Mouse (Mus musculus): Measurements from ENCODE around the gene Gnat1. TPM values are rescaled to one million over a fixed set of nuclear protein-coding genes. Genes with fewer than 3 reads are reported as not detected.

The Gnat1 gene
- polyA plus RNA-seq, 1 experiment from 2014 or later = 1.9 TPM

DNA sequence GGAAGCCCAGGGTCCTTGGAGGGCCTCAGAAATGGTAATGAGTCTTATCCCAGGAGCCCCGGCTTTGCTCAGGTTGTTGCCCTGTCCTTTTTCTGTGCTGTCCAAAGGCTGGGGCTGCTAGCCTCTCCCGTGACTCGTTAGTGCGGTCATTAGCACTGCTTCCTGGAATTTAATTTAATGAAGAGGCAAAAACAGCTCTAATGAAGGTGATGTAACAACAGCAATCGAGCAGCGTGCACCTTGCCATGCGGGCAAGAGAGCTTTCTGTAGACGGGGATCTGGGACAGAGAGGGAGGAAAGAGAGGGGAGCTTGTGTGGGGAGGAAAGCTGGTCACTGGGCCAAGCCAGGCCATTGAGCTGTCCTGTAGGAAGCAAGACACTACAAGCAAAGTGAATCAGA lies 37.8 kb downstream of the Gnat1 start:
- H3K4me2 ChIP-seq (replicated peaks; ENCODE audit: low read depth) = no peak overlapping the region
- no peaks in the 10 kb centered on the region for H3K36me3 ChIP-seq (ENCODE audit: control insufficient read depth, insufficient read depth)
- 69% methylated on average over 8 of the region's 8 CpGs for WGBS
- no peak overlapping the region for H3K9ac ChIP-seq (ENCODE audit: low read depth, low read length)
- peaks cover 3% of the 10 kb centered on the region; the same call in 1 of the 2 replicates for H3K4me1 ChIP-seq (replicated peaks; ENCODE audit: control insufficient read depth, insufficient read depth, low read length)
- H3K4me3 ChIP-seq (ENCODE audit: low read depth, low read length) = no peak overlapping the region
- H3K27ac ChIP-seq (ENCODE audit: low read depth, low read length) = no peak overlapping the region
- no peak for ATAC-seq
- H3K9me3 ChIP-seq (ENCODE audit: control insufficient read depth) = no peaks in the 10 kb centered on the region
- TF ChIP-seq CTCF (IDR thresholded peaks at IDR 0.05; ENCODE audit: low read depth) = no peak
- H3K27me3 ChIP-seq (replicated peaks; ENCODE audit: control insufficient read depth, insufficient read depth, low read length) = no peaks in the 10 kb centered on the region

DNA sequence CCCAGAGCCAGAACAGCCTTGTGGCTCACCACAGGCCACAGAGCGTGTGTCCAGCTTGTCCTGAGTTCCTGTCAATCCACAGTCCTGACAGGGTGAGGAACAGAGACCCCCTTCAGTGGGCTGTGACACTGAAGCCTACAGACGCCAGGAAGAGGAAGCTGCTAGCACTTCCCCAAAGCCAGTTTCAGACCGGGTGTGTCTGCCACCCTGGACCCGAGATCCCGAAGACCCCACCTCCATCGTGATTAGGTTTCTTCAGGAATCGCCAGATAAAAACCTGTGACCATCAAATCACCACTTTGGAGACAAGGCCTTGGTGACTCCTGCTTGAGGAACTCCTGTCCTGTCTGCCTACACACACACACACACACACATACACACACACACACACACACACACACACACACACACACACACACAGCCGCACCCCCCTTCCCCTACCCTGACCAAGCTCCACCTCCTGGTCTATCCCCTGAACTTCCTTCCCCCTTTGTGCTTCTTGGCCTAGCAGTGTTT lies 39.2 kb downstream of the Gnat1 start:
- no peak overlapping the region for H3K4me2 ChIP-seq (replicated peaks; ENCODE audit: low read depth)
- 34% methylated on average over 8 of the region's 8 CpGs for WGBS
- TF ChIP-seq CTCF (IDR thresholded peaks at IDR 0.05; ENCODE audit: low read depth) = no peak; the same call in 1 of the 2 replicates
- no peaks in the 10 kb centered on the region for H3K36me3 ChIP-seq (ENCODE audit: control insufficient read depth, insufficient read depth)
- peaks cover 8% of the 10 kb centered on the region; the same call in 1 of the 2 replicates for H3K4me1 ChIP-seq (replicated peaks; ENCODE audit: control insufficient read depth, insufficient read depth, low read length)
- ATAC-seq = no peak
- H3K9me3 ChIP-seq (ENCODE audit: control insufficient read depth) = no peaks in the 10 kb centered on the region
- no peak overlapping the region for H3K27ac ChIP-seq (ENCODE audit: low read depth, low read length)
- no peak overlapping the region for H3K4me3 ChIP-seq (ENCODE audit: low read depth, low read length)
- H3K27me3 ChIP-seq (replicated peaks; ENCODE audit: control insufficient read depth, insufficient read depth, low read length) = no peaks in the 10 kb centered on the region
- H3K9ac ChIP-seq (ENCODE audit: low read depth, low read length) = no peak overlapping the region

DNA sequence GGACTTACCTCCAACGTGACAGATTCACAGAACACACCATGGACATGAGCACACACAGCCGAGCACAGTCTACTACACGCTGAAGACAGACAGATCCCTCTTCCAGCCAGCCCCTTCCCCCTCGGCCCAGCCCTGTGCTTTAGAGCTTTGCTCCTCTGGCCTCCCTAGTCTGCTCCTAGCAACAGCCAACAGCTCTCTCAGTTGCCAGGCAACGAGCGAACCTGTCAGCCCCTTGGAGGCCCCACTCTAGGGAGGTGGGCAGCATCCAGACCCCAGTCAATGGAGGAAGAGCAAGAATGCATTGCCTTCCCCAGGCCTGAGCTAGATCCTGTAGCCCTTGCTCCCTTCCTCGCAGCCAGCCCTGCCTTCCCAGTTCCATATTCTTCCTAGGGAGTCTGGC lies 42.4 kb downstream of the Gnat1 start:
- Histone ChIP-seq H3K9me3 (ENCODE audit: control insufficient read depth) (no peaks in the 10 kb centered on the region), H3K9ac (ENCODE audit: low read depth, low read length) (no peak overlapping the region), H3K27me3 (replicated peaks; ENCODE audit: control insufficient read depth, insufficient read depth, low read length) (no peaks in the 10 kb centered on the region), H3K4me3 (ENCODE audit: low read depth, low read length) (no peak overlapping the region), H3K27ac (ENCODE audit: low read depth, low read length) (no peak overlapping the region), H3K36me3 (ENCODE audit: control insufficient read depth, insufficient read depth) (no peaks in the 10 kb centered on the region), H3K4me2 (replicated peaks; ENCODE audit: low read depth) (no peak overlapping the region), H3K4me1 (replicated peaks; ENCODE audit: control insufficient read depth, insufficient read depth, low read length) (0 out of 2 replicates have a peak, but pooled peaks cover 5% of the 10 kb centered on the region)
- no peak for TF ChIP-seq CTCF (IDR thresholded peaks at IDR 0.05; ENCODE audit: low read depth)
- no peak for ATAC-seq
- 40% methylated on average over 7 of the region's 7 CpGs for WGBS

DNA sequence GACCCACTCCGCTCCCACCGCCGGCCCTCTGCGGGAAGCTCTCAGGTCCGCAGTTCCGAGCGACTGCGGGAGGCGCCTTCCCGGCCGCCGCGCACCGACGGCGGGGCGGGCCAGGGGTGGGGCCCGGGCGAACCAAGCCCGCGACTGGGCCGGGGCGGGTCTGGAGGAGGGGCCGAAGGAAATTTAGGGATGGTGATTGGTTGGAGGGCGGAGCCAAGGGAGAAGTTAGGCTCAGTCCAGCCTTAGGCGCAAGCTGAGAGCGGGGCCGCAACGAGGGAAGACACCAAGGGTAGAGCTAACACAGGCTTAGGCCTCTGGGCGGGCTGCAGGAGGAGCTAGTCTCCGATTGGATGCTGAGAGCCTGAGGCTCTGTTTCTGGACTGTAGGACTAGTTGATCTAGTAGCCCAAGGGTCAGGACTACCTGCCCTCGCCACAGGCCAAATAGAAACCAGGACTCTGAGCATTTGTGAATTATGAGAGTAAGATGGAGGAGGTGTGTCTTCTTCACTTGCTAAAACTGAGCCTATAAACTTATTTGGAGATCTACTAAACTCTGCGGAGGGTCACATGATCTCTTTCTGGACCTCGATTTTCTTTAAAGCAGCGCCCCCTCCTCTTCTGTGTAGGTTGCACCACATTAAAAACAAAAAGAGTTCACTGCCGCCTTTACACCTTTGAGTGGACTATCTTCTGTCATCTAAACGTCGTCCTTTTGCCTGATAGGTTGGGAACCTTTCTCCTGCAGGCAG lies 44.1 kb downstream of the Gnat1 start, which contains the start of gene Gnai2:
Gnai2 (minus strand) TSS at position 89 of the 750 bp plus-strand sequence.
- peak; percentile 95 for ATAC-seq
- Histone ChIP-seq H3K36me3 (ENCODE audit: control insufficient read depth, insufficient read depth) (no peaks in the 10 kb centered on the region), H3K4me2 (replicated peaks; ENCODE audit: low read depth) (peak within 1 kb of the TSS; percentile 97), H3K27me3 (replicated peaks; ENCODE audit: control insufficient read depth, insufficient read depth, low read length) (no peaks in the 10 kb centered on the region), H3K4me1 (replicated peaks; ENCODE audit: control insufficient read depth, insufficient read depth, low read length) (0 out of 2 replicates have a peak, but pooled peaks cover 5% of the 10 kb centered on the region), H3K27ac (ENCODE audit: low read depth, low read length) (peak within 1 kb of the TSS; percentile 83), H3K4me3 (ENCODE audit: low read depth, low read length) (peak within 1 kb of the TSS; percentile 95), H3K9ac (ENCODE audit: low read depth, low read length) (peak within 1 kb of the TSS; percentile 87), H3K9me3 (ENCODE audit: control insufficient read depth) (no peaks in the 10 kb centered on the region)
- peak; percentile 7 for TF ChIP-seq CTCF (IDR thresholded peaks at IDR 0.05; ENCODE audit: low read depth)
- WGBS = 5% methylated on average over 38 of the region's 38 CpGs

DNA sequence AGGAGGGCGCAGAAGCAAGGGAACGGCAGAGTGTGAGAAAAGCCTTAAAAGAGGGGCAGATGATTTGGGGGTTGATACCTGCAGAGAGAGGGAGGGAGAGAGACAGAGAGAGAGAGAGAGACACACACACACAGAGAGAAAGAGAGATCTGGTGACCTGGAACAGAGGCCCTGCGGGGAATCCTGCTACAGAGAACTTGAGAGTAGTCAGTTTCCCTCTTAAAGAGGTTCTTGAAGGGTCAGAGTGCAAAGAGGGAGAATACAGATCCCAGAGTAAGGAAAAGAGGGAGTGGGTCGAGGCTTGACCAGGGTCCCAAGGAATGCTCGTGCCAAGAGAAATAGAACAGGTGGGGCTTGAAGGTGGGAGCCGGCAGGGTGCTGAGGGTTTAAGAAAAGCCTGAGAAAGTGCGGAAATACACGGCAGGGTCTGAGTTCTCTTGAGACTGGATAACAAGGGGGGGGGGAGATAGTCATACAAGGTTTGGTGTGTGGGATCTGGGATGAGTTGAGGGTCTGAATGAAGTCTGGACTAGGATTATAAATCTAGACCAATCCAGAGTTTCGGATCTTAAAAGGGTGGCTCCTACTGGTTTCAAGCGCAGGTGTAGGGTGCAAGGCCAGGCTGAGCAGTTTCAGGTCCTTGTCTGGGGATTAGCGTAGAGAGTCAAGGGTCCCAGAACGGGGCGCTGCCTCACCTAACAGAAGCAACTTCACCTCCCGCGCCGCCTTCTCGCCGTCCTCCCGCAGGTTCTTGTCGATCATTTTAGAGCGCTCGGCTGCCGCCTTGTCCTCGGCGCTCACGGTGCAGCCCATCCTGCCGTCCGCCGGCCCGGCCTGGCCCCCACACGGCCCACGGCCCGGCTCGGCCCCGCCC lies 44.9 kb downstream of the Gnat1 start:
- Histone ChIP-seq H3K4me3 (ENCODE audit: low read depth, low read length) (peak overlapping the region; percentile 95), H3K4me2 (replicated peaks; ENCODE audit: low read depth) (peak overlapping the region; percentile 97), H3K9ac (ENCODE audit: low read depth, low read length) (peak overlapping the region; percentile 87), H3K27ac (ENCODE audit: low read depth, low read length) (peak overlapping the region; percentile 83), H3K36me3 (ENCODE audit: control insufficient read depth, insufficient read depth) (no peaks in the 10 kb centered on the region), H3K9me3 (ENCODE audit: control insufficient read depth) (no peaks in the 10 kb centered on the region), H3K4me1 (replicated peaks; ENCODE audit: control insufficient read depth, insufficient read depth, low read length) (0 out of 2 replicates have a peak, but pooled peaks cover 10% of the 10 kb centered on the region), H3K27me3 (replicated peaks; ENCODE audit: control insufficient read depth, insufficient read depth, low read length) (no peaks in the 10 kb centered on the region)
- TF ChIP-seq CTCF (IDR thresholded peaks at IDR 0.05; ENCODE audit: low read depth) = 0 out of 2 replicates have a peak, but pooled peaks have one; percentile 1
- ATAC-seq = peak; percentile 3
- 2% methylated on average over 35 of the region's 35 CpGs for WGBS
